Mouse (Mus musculus) midbrain, embryonic 15.5 days (tissue): ENCODE measurements at regions not wholly inside any gene's neighbourhood (a gene's known extent, or its start where the extent isn't known, plus 50 kb on each side); places are given as distances from the start of the nearest gene placed in this dataset.
A peak's percentile ranks its signal among the peaks of the same experiment; 100 is the strongest.

Experiments
- ATAC-seq: fragments of 200-750 bp; cut with Nextera tagmentation; replicated peaks from 2 replicates; pipeline ENCODE4 v1.8.0; 2017; ENCODE audit warnings: moderate TSS enrichment
- H3K27ac ChIP-seq: fragments of 300-500 bp; sonication (generic); 2 replicates; pipeline ENCODE4 v1.5.1; 2015; ENCODE audit warnings: mild to moderate bottlenecking, inconsistent platforms
- H3K27me3 ChIP-seq: fragments of 300-500 bp; sonication (generic); replicated peaks from 2 replicates; pipeline ENCODE4 v1.6.1; 2015; ENCODE audit warnings: inconsistent platforms
- H3K36me3 ChIP-seq: fragments of 300-500 bp; sonication (generic); replicated peaks from 2 replicates; pipeline ENCODE4 v1.6.1; 2015; ENCODE audit warnings: inconsistent platforms
- H3K4me1 ChIP-seq: fragments of 300-500 bp; sonication (generic); 2 replicates; pipeline ENCODE4 v1.6.1; 2015; ENCODE audit warnings: inconsistent platforms
- H3K4me2 ChIP-seq: fragments of 300-500 bp; sonication (generic); 2 replicates; pipeline ENCODE4 v1.6.1; 2015; ENCODE audit warnings: inconsistent platforms, mild to moderate bottlenecking, moderate library complexity
- H3K4me3 ChIP-seq: fragments of 300-500 bp; sonication (generic); 2 replicates; pipeline ENCODE4 v1.5.1; 2015; ENCODE audit warnings: mild to moderate bottlenecking, inconsistent platforms
- H3K9ac ChIP-seq: fragments of 300-500 bp; sonication (generic); 2 replicates; pipeline ENCODE4 v1.6.1; 2015; ENCODE audit warnings: mild to moderate bottlenecking, inconsistent platforms
- H3K9me3 ChIP-seq: fragments of 300-500 bp; sonication (generic); 2 replicates; pipeline ENCODE4 v1.6.1; 2016; ENCODE audit warnings: inconsistent platforms
- WGBS: fragments of 180-500 bp; shearing (Covaris S2); methylation state at CpG from one replicate; pipeline ENCODE4 v1.1.7; 2015; ENCODE audit warnings: mixed read lengths; 5-methylcytosine and 5-hydroxymethylcytosine counted together

DNA sequence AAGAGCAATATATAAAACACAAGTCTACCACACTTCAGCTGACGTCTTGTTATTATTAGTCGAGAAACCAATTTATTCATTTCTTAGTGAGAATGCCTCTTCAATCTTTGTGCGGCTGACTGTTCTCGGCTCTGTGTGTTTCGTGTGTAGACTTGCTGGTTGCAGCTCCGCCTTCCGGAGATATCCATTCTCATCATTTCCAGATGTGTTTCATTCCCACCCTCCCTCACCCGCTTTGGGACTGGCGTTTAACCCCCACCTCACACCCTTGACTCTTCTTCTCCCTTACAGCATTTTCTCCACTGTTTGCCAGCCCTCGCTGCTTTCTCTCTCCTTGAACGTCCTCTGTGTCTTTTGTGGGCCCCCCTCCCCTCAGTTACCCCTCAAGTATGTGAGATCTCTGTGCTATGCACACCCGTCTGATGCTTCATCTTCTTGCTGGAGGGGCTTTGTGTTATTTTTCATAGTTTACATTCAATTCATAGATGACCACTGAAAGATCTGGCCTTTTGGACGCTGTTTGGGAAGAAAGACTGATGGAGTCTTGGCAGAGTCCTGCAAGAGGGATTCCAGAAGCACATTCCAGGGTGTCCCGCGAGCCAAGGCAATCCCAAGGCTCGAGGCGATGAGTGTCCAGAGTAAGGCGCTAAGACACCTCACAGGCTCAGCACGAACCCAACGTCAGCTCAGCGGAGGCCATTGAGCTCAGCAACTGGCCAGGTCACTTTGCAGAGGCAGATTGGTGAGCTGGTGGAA is 121.9 kb upstream of the Arglu1 start:
- no peak overlapping the region for H3K27ac ChIP-seq
- H3K36me3 ChIP-seq: no peaks in the 10 kb centered on the region
- no peaks in the 10 kb centered on the region for H3K9me3 ChIP-seq
- no peak for ATAC-seq
- no peaks in the 10 kb centered on the region for H3K4me1 ChIP-seq
- H3K9ac ChIP-seq: no peak overlapping the region
- WGBS: 87% methylated on average over 21 of the region's 21 CpGs
- no peak overlapping the region for H3K4me2 ChIP-seq
- H3K27me3 ChIP-seq: no peaks in the 10 kb centered on the region
- no peak overlapping the region for H3K4me3 ChIP-seq

DNA sequence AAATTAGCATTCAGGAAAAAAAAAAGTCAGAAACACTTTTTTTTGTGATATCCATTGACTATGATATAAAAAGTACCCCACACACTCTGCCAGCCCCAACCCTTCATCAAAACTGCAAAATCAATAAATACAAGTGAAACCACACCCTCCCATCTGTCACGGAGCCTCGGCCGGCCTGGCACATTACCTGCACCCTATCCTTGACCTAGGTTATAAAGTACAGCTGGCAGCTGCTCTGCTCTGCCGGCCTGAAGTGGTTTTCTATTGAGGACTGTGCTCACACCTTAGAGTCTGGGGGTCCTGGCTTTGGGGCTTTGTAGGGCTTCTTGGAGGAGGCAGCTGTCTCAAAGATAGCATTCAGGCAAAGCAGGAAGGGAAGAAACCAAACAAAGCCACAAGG is 120.6 kb upstream of the Arglu1 start:
- Histone ChIP-seq H3K4me1 (no peaks in the 10 kb centered on the region), H3K27me3 (no peaks in the 10 kb centered on the region), H3K36me3 (no peaks in the 10 kb centered on the region), H3K27ac (no peak overlapping the region), H3K4me2 (no peak overlapping the region), H3K4me3 (no peak overlapping the region), H3K9ac (no peak overlapping the region), H3K9me3 (no peaks in the 10 kb centered on the region)
- 83% methylated on average over 4 of the region's 4 CpGs for WGBS
- ATAC-seq: no peak

GRCm38 (mm10) chr8:8809835-8810439 is 119.6 kb upstream of the Arglu1 start:
- Histone ChIP-seq H3K4me1 (no peaks in the 10 kb centered on the region), H3K36me3 (no peaks in the 10 kb centered on the region), H3K27ac (no peak overlapping the region), H3K27me3 (no peaks in the 10 kb centered on the region), H3K4me2 (no peak overlapping the region), H3K9ac (no peak overlapping the region), H3K9me3 (no peaks in the 10 kb centered on the region), H3K4me3 (no peak overlapping the region)
- 59% methylated on average over 9 of the region's 9 CpGs for WGBS
- no peak for ATAC-seq

- H3K4me2 ChIP-seq: no peak overlapping the region
- no peak for ATAC-seq
- no peaks in the 10 kb centered on the region for H3K4me1 ChIP-seq
- WGBS: 91% methylated on average over 8 of the region's 8 CpGs
- H3K4me3 ChIP-seq: no peak overlapping the region
- H3K9me3 ChIP-seq: no peaks in the 10 kb centered on the region
- no peak overlapping the region for H3K9ac ChIP-seq
- H3K27ac ChIP-seq: no peak overlapping the region
- H3K36me3 ChIP-seq: no peaks in the 10 kb centered on the region
- H3K27me3 ChIP-seq: no peaks in the 10 kb centered on the region
These were observed 119.0 kb upstream of the Arglu1 start for GRCm38 (mm10) chr8:8809349-8809748.

DNA sequence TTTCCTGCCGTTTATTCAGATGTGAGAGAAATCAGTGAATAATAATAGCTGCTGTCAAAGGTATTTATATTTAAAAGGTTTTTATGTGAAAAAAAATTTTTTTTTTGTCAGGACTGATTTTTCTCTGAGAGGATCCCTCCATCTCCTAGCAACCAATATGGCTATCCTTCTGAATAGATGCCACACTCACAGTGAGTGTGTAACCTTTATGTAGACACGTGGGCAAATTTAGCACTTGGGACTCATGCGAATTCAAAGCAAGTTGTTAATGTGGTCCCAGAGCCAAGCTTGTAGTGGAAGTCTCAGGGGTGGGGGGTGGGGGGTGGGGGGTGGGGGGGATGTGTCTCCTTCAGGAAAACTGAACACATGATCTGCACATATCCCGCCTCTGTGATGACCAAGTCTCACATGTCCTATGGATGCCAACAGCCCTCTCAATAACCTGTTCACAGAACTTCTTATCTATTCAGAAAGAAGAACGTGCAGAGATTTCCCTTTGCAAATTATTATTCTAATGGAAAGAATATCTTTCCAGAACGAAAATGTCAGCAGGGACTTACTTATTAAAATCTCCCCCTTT is 112.5 kb upstream of the Arglu1 start:
- Histone ChIP-seq H3K9me3 (no peaks in the 10 kb centered on the region), H3K4me1 (peaks cover 4% of the 10 kb centered on the region), H3K36me3 (no peaks in the 10 kb centered on the region), H3K27me3 (no peaks in the 10 kb centered on the region), H3K27ac (no peak overlapping the region), H3K4me3 (no peak overlapping the region), H3K9ac (no peak overlapping the region), H3K4me2 (no peak overlapping the region)
- ATAC-seq: peak; percentile 86
- 52% methylated on average over 6 of the region's 6 CpGs for WGBS

- peak overlapping the region; percentile 68 for H3K27ac ChIP-seq
- ATAC-seq: peak; percentile 59
- H3K4me2 ChIP-seq: no peak overlapping the region
- H3K4me1 ChIP-seq: peaks cover 6% of the 10 kb centered on the region
- H3K27me3 ChIP-seq: no peaks in the 10 kb centered on the region
- H3K36me3 ChIP-seq: no peaks in the 10 kb centered on the region
- H3K4me3 ChIP-seq: no peak overlapping the region
- 32% methylated on average over 5 of the region's 5 CpGs for WGBS
- H3K9ac ChIP-seq: no peak overlapping the region
- H3K9me3 ChIP-seq: no peaks in the 10 kb centered on the region
These were observed 112.0 kb upstream of the Arglu1 start for GRCm38 (mm10) chr8:8802317-8802716.

GRCm38 (mm10) chr8:8801578-8801977 is 111.3 kb upstream of the Arglu1 start:
- no peak overlapping the region for H3K9ac ChIP-seq
- no peak overlapping the region for H3K4me2 ChIP-seq
- H3K4me1 ChIP-seq: peaks cover 6% of the 10 kb centered on the region
- no peak overlapping the region for H3K4me3 ChIP-seq
- H3K27me3 ChIP-seq: no peaks in the 10 kb centered on the region
- no peak for ATAC-seq
- no peaks in the 10 kb centered on the region for H3K9me3 ChIP-seq
- H3K27ac ChIP-seq: no peak overlapping the region
- H3K36me3 ChIP-seq: no peaks in the 10 kb centered on the region
- whole genome bisulfite sequencing: 69% methylated on average over 5 of the region's 5 CpGs

DNA sequence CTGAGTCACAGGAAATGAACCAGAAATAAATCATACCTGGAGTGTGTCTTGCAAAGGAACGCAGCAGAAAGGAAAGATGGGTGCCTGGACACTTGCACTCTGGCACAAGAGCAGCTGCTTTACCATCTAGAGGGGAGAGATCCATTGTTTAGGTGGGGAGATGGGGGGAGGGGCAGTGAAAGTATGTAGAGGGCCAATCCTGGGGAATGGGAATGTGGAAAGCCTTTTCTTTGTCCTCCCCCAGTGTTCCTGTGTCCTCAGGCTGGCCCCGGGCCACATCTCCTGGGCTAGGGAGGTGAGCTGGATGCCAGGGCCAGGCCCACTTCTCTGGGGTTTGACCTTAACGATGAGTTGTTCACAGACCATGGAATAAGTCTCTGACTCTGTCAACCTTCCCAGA is 107.2 kb upstream of the Arglu1 start:
- H3K4me1 ChIP-seq: peaks cover 6% of the 10 kb centered on the region
- no peak overlapping the region for H3K4me3 ChIP-seq
- no peak overlapping the region for H3K9ac ChIP-seq
- ATAC-seq: no peak
- no peaks in the 10 kb centered on the region for H3K36me3 ChIP-seq
- WGBS: 64% methylated on average over 3 of the region's 3 CpGs
- H3K9me3 ChIP-seq: no peaks in the 10 kb centered on the region
- H3K27ac ChIP-seq: 0 out of 2 replicates have a peak overlapping the region, but pooled peaks have one; percentile 27
- no peak overlapping the region for H3K4me2 ChIP-seq
- H3K27me3 ChIP-seq: no peaks in the 10 kb centered on the region

DNA sequence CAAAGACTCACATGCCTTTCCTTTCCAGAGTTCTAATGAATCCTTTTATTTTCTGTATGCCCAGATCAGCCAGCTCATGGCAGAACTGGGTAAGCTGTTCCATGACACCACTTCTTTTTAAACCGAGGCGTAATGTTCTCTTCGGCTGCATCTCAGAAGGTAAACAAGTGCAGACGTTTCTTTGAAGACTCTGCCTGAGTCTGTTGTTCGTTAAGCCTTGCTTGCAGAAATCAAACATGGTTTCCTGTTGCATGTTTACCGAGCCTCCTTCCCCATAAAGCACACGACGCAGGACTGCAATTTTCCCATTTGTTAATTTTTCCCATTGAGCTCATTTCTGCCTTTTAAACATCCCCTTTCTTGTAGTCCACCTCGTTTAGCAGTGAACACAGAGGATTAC is 106.6 kb upstream of the Arglu1 start:
- Histone ChIP-seq H3K9ac (no peak overlapping the region), H3K4me3 (no peak overlapping the region), H3K4me1 (peaks cover 2% of the 10 kb centered on the region), H3K27me3 (no peaks in the 10 kb centered on the region), H3K27ac (no peak overlapping the region), H3K4me2 (no peak overlapping the region), H3K9me3 (no peaks in the 10 kb centered on the region), H3K36me3 (no peaks in the 10 kb centered on the region)
- WGBS: 52% methylated on average over 9 of the region's 9 CpGs
- ATAC-seq: no peak

- H3K9ac ChIP-seq: no peak overlapping the region
- 88% methylated on average over 6 of the region's 6 CpGs for WGBS
- peaks cover 2% of the 10 kb centered on the region; the same call in 1 of the 2 replicates for H3K4me1 ChIP-seq
- no peak overlapping the region for H3K4me3 ChIP-seq
- no peak for ATAC-seq
- no peaks in the 10 kb centered on the region for H3K27me3 ChIP-seq
- no peaks in the 10 kb centered on the region for H3K36me3 ChIP-seq
- no peak overlapping the region for H3K4me2 ChIP-seq
- no peak overlapping the region for H3K27ac ChIP-seq
- H3K9me3 ChIP-seq: no peaks in the 10 kb centered on the region
These were observed 104.4 kb upstream of the Arglu1 start for GRCm38 (mm10) chr8:8794711-8795110.

DNA sequence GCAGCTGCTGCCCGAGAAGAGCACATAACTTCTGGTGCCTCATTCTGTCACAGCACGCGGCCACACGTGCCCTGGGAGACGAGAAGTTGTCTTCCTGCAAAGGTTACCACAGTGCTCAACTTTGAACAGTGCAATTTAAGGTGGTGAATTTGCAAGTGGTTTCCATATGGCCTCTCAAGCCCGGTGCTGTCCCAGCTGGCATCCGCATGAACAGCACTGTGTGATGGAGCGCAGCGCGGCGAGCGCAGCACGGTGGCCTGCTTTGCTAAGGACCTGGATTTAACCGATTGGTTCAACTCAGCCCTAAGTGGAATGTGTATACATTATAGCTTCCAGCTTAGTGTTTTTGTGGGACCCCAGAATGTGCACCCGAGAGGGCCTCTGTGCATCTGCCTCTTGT is 89.6 kb upstream of the Arglu1 start:
- Histone ChIP-seq H3K4me3 (no peak overlapping the region), H3K27me3 (no peaks in the 10 kb centered on the region; the same call in 1 of the 2 replicates), H3K9me3 (no peaks in the 10 kb centered on the region), H3K27ac (no peak overlapping the region), H3K36me3 (no peaks in the 10 kb centered on the region), H3K4me1 (no peaks in the 10 kb centered on the region), H3K9ac (no peak overlapping the region), H3K4me2 (no peak overlapping the region)
- ATAC-seq: 0 out of 2 replicates have a peak, but pooled peaks have one; percentile 37
- WGBS: 55% methylated on average over 15 of the region's 15 CpGs

GRCm38 (mm10) chr8:8774496-8775015 is 84.2 kb upstream of the Arglu1 start:
- Histone ChIP-seq H3K9me3 (no peaks in the 10 kb centered on the region), H3K4me1 (no peaks in the 10 kb centered on the region), H3K4me3 (no peak overlapping the region), H3K9ac (no peak overlapping the region), H3K27ac (no peak overlapping the region), H3K4me2 (no peak overlapping the region), H3K27me3 (no peaks in the 10 kb centered on the region; the same call in 1 of the 2 replicates), H3K36me3 (no peaks in the 10 kb centered on the region)
- ATAC-seq: no peak
- 23% methylated on average over 5 of the region's 5 CpGs for WGBS
